Mouse (Mus musculus) gastrocnemius, adult 2 months (tissue): ENCODE measurements around the gene Nrros. TPM values are rescaled to one million over a fixed set of nuclear protein-coding genes. Genes with fewer than 3 reads are reported as not detected.
A peak's percentile ranks its signal among the peaks of the same experiment; 100 is the strongest.

Experiments
- DNase-seq: peaks from one replicate; pipeline ENCODE4 v3.0.0; 2022
- H3K27ac ChIP-seq: fragments of 200-600 bp; 2 replicates; pipeline ENCODE4 v1.8.1; 2022; ENCODE audit warnings: mild to moderate bottlenecking
- H3K4me3 ChIP-seq: fragments of 200-600 bp; 2 replicates; pipeline ENCODE4 v1.8.1; 2022; ENCODE audit warnings: mild to moderate bottlenecking, moderate library complexity
- CTCF ChIP-seq: fragments of 200-600 bp; IDR thresholded peaks from 2 replicates; pipeline ENCODE4 v1.8.1; 2022; ENCODE audit warnings: antibody characterized with exemption, mild to moderate bottlenecking, moderate library complexity
- intact Hi-C: fragments of 180-260 bp; cut with DNase I; formaldehyde crosslinking; loops from one replicate; pipeline ENCODE4 v1.15.1; 2025
- long read RNA-seq, 2 experiments: library from polyadenylated mRNA; stranded (forward); transcript quantifications; one replicate each; pipeline ENCODE4 v2.0.0; 2021
- total RNA-seq, 2 experiments: library from RNA; stranded (reverse); gene quantifications; 2 replicates each; pipeline ENCODE4 v1.2.3; 2021

Nrros gene
- 1 to 10 TPM; 1.6 TPM for total RNA-seq
- long read RNA-seq, experiment 1, partial matches to known transcripts: 0 of 2 reads
- long read RNA-seq, experiment 1, other reads (novel, unspliced or antisense): 0 of 2 reads
- long read RNA-seq, experiment 2, partial matches to known transcripts: 0 of 1 reads
- long read RNA-seq, experiment 2, other reads (novel, unspliced or antisense): 0 of 1 reads

GRCm38 (mm10) chr16:32165281-32165821 lies at the start of gene Nrros:
Nrros (minus strand) TSS chr16:32165594.
- intact Hi-C loops: no loop called here
- Histone ChIP-seq H3K4me3 (peak within 1 kb of the TSS; percentile 78), H3K27ac (peak within 1 kb of the TSS; percentile 81)
- peak; percentile 54 for DNase-seq
- TF ChIP-seq CTCF: no peak

GRCm38 (mm10) chr16:32214804-32215576 lies 49.6 kb upstream of the Nrros start:
- peak; percentile 40 for DNase-seq
- intact Hi-C loops: no loop called here
- H3K4me3 ChIP-seq: peak overlapping the region; percentile 23; the same call in 1 of the 2 replicates
- TF ChIP-seq CTCF: no peak
- peak overlapping the region; percentile 53; the same call in 1 of the 2 replicates for H3K27ac ChIP-seq

GRCm38 (mm10) chr16:32214156-32214555 lies 48.8 kb upstream of the Nrros start:
- no peak for TF ChIP-seq CTCF
- peak overlapping the region; percentile 24; the same call in 1 of the 2 replicates for H3K27ac ChIP-seq
- DNase-seq: peak; percentile 29
- H3K4me3 ChIP-seq: no peak overlapping the region
- intact Hi-C loops: no loop called here

GRCm38 (mm10) chr16:32204902-32205301 lies 39.5 kb upstream of the Nrros start:
- peak; percentile 45 for TF ChIP-seq CTCF
- DNase-seq: peak; percentile 42
- Histone ChIP-seq H3K4me3 (no peak overlapping the region), H3K27ac (no peak overlapping the region)
- intact Hi-C loops: loop anchor here (5.0 kb wide), 2 partner anchors 73 to 88 kb away; no protein-coding TSS in a partner anchor

GRCm38 (mm10) chr16:32202681-32203080 lies 37.3 kb upstream of the Nrros start:
- DNase-seq: peak; percentile 78
- intact Hi-C loops: loop anchor here (5.0 kb wide), 2 partner anchors 70 to 85 kb away; no protein-coding TSS in a partner anchor
- TF ChIP-seq CTCF: peak; percentile 52
- H3K4me3 ChIP-seq: no peak overlapping the region
- H3K27ac ChIP-seq: peak overlapping the region; percentile 38; the same call in 1 of the 2 replicates

GRCm38 (mm10) chr16:32201004-32201325 lies 35.6 kb upstream of the Nrros start:
- Histone ChIP-seq H3K27ac (peak overlapping the region; percentile 93), H3K4me3 (peak overlapping the region; percentile 73)
- DNase-seq: no peak
- no peak for TF ChIP-seq CTCF
- intact Hi-C loops: loop anchor here (5.0 kb wide), 2 partner anchors 69 to 84 kb away; no protein-coding TSS in a partner anchor

- peak; percentile 27 for DNase-seq
- intact Hi-C loops: loop anchor here (5.0 kb wide), 2 partner anchors 68 to 83 kb away; no protein-coding TSS in a partner anchor
- Histone ChIP-seq H3K4me3 (peak overlapping the region; percentile 73), H3K27ac (peak overlapping the region; percentile 93)
- no peak for TF ChIP-seq CTCF
Measured at GRCm38 (mm10) chr16:32200256-32201003, 35.0 kb upstream of the Nrros start.

- intact Hi-C loops: no loop called here
- DNase-seq: no peak
- peak overlapping the region; percentile 34 for H3K4me3 ChIP-seq
- TF ChIP-seq CTCF: no peak
- peak overlapping the region; percentile 48 for H3K27ac ChIP-seq
Measured at GRCm38 (mm10) chr16:32190011-32190441, 24.6 kb upstream of the Nrros start.

- intact Hi-C loops: no loop called here
- Histone ChIP-seq H3K27ac (0 out of 2 replicates have a peak overlapping the region, but pooled peaks have one; percentile 53), H3K4me3 (no peak overlapping the region)
- TF ChIP-seq CTCF: no peak
- peak; percentile 59 for DNase-seq
Measured at GRCm38 (mm10) chr16:32189109-32189508, 23.7 kb upstream of the Nrros start.

GRCm38 (mm10) chr16:32186056-32186455 lies 20.7 kb upstream of the Nrros start:
- intact Hi-C loops: no loop called here
- no peak for DNase-seq
- TF ChIP-seq CTCF: no peak

GRCm38 (mm10) chr16:32179333-32179901 lies 14.0 kb upstream of the Nrros start, which contains the start of gene Bex6:
Bex6 (plus strand) TSS chr16:32179823.
- intact Hi-C loops: no loop called here
- DNase-seq: no peak
- TF ChIP-seq CTCF: no peak
- Histone ChIP-seq H3K27ac (no peak within 1 kb of the TSS), H3K4me3 (no peak within 1 kb of the TSS)

More at GRCm38 (mm10) chr16:32186056-32186455, 20.7 kb upstream of the Nrros start:
- no peak overlapping the region for H3K27ac ChIP-seq
- H3K4me3 ChIP-seq: no peak overlapping the region
